Mouse (Mus musculus) liver, adult 2 months (tissue): ENCODE measurements at regions not wholly inside any gene's neighbourhood (a gene's known extent, or its start where the extent isn't known, plus 50 kb on each side); places are given as distances from the start of the nearest gene placed in this dataset.

Experiments used
- CTCF ChIP-seq: fragments of 200-500 bp; IDR thresholded peaks from 2 replicates; pipeline ENCODE4 v1.5.1; 2011; ENCODE audit warnings: low read depth, low read length, control low read depth
- POLR2A ChIP-seq: fragments of 200-500 bp; IDR thresholded peaks from 2 replicates; pipeline ENCODE4 v1.6.1; 2011; ENCODE audit warnings: low read length, control low read depth; ENCODE audit not compliant: insufficient read depth; ENCODE audit errors: extremely low read depth

DNA sequence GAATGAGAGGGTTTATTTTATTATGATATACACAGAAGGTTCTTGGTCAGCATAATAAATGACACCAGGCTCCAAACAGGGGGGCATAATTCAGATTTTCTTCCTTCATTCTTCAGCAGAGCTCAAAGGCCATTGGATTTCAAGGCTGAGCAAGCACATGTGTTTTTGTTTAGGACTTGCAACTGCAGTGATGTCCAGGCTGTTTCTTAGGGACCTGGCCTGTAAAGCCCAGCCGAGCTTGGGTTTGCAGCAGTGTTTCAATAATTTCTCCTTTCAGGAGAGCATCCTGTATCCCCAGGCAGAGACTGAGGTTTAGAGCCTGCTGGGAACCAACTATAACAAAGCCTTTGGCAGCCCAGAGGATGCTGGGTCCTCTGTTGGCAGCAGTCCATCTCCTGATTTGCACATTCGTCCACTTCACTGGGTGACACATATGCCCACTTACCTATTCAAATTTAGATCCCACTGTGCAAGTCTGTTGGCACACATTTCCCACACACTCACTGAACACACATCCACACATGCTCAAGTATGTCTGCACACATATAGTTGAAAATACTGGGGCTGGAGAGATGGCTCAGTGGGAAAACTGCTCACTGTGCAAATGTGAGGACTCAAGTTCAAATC is 247.2 kb downstream of the Insig2 start:
- TF ChIP-seq POLR2A (no peak), CTCF (no peak)
